Mouse (Mus musculus): ENCODE results near the gene 4930578C19Rik.
"Not testable (repeated sequence)": the region's sequence is repeated elsewhere in the genome, so short reads cannot be mapped to it uniquely, and the experiment has no call there.

The 4930578C19Rik gene

DNA sequence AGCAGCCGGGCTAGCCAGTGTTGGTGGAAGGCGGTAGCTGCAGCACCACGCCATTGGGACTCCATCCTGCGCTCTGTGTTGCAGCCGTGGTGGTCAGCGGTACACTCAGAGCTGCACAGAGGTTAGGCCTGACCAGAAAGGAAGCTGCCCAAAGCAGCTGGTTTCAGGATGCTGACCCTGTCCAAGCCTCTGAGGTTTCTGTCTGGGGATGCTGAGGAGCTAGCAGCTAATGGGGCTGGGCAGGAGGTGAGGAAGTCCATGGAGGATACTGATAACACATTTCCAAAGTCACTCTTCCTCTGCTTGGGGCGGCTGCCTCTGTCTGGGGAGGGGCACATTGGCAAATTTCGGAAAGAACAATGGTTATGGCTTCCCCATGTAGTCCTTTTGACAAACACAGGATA, at the start of gene 4930578C19Rik:
Gene 4930578C19Rik (minus strand): TSS at position 200 of the 404 bp plus-strand sequence.
- DNase-seq, result no peak

DNA sequence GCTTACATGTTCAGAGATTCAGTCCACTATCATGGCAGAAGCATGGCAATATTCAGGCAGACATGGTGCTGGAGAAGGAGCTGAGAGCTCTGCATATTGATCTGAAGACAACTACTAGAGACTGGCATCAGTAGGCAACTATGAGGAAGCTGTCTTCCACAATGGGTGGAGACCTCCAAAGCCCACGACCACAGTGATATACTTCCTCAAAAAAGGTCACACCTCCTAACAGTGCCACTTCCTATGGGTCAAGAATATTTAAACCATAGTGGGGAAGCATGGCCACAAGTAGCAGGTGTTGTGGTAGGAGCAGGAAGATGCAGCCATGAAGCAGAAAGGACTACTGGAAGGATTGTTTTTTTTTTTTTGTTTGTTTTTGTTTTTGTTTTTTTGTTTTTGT, 6.5 kb upstream of the 4930578C19Rik start:
- DNase-seq, result no peak

DNA sequence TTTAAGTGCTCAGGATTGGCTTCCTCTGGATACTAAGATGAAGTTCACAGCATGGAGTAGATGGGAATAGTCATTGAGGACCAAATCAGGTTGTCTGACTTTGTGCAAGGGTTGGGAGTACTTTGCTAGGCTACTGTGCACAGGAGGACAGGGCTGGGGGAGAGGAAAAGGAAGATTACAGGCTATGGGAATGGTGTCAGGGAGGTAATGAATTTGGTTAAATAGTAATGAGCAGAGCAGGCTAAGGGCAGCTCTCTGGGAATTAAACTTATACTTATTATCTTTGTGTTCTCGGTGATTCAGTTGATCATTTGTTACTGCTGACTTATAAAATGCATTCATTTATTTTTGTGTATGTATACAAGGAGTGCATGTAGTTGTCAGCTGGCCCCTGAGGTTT, 1.7 kb upstream of the 4930578C19Rik start:
- DNase-seq, result no peak

DNA sequence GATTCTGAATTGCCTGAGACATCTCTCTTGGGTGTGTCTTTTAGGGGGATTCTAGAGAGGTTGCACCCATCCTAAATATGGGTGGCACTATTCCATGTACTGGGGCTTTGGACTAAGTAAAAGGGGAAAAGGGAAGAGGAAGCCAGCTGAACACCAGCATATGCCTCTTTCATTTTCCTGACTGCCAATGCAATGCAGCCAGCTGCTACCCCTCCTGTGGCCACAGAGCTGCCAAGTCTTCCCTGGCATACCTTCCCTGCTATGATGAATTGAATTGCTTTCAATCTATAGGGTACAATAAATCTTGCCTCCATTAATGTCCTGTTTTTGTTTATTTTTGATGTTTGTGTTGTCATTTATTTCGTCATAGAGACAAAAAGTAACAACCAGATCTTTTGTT, 9.6 kb downstream of the 4930578C19Rik start:
- peak; percentile 8 for DNase-seq

DNA sequence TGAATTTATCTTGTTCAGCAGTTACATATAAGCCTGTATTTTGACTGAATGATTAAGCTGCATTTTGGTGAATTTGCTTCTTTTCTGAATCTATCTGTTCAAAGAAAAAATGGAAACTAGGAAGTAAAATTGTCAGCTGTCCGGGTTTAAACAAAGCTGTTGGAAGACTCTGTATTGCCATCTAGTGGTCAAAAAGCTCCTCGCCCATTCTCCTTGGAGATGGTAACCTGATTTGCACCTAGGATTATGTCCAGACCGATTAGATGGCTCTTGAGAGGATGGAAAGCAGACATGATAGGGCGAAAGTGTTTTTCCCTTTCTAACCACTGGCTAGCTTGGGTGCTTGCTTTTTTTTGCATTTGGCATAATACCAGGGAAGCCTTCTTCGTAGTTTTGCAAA, 19.1 kb downstream of the 4930578C19Rik start:
- DNase-seq, result peak; percentile 61

DNA sequence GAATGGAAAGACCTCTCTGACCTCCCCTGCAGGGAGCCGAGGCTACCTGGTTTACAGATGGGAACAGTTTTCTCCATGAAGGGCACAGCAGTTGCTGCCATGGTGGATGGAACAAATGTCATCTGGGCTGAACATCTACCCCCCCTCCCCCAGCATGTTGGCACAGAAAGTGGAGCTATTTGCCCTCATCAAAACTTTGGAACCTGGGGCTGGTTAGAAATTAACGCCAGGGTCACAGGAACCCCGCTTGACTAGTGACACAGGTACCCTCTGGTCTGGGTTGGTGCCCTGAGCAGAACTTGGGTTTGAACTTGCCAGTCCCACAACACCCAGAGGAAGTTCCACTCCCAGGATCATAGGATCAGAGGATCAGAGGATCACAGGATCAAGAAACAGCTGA, 35.7 kb downstream of the 4930578C19Rik start:
- DNase-seq, result no peak

DNA sequence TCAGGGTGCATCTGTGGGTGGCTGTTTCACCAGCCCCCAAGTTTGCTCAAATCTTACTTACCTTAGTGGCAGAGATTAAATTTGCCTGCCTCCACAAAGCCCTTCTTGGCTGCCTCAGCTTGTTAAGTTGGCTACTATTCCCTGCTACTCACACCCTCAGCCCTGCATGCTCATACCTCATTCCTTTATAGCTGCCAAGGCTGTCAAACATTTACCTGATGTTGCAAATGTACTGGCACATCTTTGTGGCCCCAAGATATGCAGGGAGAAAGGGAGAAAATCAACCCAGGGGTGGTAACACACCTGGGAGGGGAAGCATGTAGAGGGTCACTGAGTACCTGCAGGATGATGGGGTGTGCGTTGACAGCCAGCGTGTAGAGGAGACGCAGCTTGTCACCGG, 38.0 kb downstream of the 4930578C19Rik start:
- DNase-seq, result no peak

DNA sequence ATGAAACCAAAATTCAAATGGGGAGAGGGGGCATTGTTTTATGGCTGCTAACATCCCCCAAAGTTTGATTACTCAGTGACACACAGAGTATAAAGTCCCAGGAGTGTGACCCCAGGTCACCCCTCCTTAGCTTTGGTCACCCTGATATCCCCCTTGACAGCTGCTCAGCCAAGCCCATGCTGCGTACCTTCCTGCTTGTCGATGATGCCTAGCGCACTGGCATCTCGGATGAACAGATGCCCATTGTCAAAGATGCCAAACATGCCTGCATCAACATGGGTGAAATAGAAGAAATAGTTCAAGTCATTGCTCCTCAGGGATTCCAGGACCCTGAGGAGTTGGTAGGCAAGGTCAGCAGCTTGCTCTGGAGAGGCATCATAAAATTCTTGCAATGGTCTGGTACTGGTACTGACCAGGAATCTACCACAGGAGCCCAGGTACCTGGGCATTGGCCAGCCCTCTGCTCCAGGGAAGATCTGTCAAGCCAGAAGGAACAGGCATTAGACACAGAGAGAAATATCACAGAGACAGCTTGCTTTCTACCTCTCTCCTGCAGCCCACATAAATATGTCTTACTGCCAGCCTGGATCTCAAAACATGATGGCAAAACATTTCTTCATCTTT, 40.9 kb downstream of the 4930578C19Rik start:
- DNase-seq, result no peak

DNA sequence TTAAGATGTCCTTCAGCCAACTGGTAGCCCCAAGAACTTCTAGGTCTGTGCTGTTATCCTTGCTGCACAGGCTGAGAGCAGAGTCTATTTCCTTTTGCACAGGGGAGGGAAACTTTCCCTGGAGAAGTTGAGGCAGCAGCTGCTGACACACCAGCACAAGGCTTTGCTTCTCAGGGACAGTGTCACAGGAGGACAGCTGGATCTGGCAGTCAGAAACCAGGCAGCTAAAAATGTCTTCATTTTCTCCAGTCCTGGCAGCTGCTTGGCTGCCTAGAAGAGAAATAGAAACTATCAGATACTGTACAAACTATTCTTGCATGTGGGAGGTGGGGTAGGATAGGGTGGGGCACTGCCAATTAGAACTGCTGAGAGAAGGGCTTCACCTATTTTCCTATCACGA, 42.2 kb downstream of the 4930578C19Rik start:
- no peak for DNase-seq

DNA sequence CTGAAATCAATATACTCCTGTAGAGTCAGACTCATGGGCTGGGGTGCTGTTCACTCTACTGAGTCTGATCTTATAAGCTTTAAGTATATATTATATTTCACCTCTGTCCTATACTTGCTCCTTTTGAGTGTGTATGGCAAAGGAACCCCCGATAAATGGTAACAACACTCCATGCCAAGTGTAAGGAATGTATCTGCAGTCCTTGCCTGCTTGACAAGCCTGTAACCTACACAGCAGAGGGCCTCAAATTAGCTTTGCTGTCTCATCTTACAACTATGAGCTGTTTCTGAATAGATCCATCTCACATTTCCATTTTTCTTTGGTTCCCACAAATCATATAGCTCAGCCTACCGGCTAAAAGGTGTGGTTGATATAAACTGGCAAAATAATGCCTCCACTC, 46.6 kb downstream of the 4930578C19Rik start:
- no peak for DNase-seq

DNA sequence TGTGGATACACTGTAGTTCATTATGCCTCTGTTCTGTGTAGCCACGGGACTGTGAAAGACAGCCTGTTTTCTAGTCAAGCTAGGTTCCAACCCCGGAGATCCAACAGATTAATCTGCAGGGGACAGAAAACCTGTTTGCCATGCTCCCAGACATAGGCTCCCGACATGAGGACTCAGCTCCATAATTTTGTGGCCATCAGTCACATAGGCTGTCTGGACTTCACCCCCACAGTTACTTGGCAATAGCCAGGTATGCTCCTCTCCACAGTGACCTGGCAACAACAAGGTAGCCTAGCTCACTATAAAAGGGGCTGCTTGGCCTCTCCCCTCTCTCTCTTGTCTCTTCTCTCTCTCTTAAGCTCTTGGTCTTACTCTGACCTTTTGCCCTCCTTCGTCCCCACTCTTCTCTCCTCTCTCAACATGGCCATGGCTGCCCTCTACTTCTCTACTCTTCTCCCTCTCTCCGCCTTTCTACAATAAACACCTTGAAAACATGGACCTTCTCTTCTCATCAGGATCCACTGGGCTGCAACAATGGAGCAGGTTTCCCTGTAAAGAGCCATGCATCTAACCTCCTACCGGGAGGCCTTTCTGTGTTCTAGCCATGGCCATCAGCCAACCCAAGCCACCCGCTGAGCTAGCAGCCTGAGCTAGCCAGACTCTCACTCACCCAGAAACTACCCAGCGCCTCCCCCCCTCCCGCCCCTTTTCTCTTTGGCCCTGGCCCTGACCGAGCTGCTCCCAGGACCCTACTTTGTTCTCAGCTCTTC, 49.9 kb downstream of the 4930578C19Rik start:
- DNase-seq, result no peak

DNA sequence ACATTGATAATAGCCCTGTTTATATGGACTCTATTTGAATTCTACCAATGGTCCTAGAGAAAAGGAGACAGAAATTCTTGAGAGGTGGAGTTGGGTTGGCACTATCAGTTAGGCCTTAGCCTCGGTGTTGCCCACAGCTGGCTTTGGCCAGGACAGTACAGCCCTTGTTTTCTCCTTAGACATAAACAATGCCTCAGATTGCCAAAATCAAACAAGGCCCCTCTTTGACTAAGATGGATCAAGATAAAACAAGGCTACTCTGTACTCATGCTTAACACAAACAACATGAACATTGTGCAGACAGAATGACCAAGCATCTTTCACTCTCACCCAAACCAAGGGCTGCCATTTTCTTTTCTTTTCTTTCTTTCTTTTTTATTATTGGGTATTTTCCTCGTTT, 51.6 kb downstream of the 4930578C19Rik start:
- peak; percentile 61 for DNase-seq

DNA sequence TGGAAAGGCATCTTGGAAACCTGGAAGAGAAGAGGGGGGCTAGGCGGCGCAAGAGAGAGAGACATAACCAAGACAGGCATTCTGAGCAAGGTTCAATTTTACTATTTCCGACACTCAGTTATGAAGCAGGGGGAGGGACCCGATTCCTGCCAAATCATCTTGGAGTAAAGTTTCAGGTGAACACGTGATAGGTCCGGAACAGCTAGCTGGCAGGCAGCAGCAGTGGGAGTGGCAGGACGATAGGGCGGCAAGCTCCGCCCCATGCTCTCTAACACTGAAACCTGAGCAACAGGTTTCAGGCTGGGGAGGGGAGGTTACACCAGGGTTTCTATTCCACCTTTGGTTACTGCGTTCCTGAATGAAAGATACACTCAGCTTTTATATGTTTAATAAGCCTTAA, 58.9 kb downstream of the 4930578C19Rik start:
- DNase-seq, result no peak

DNA sequence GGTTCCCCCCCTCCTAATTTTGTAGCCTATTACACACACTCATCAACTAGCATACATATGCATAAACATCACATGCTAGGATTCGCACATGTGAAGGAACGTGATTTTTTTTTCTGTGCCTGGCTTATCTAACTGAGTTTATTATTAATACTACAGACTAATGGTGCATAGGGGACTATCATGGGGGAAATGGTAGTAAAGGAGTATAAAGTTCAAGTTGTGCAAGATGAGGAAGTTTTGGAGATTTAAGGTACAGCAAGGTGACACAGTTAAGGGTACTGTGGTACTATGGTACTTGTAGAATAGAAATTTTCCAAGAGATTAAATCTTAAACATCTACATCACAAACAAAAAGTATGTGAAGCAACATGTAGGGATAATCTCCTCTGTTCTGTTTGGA, 64.5 kb downstream of the 4930578C19Rik start:
- no peak for DNase-seq

DNA sequence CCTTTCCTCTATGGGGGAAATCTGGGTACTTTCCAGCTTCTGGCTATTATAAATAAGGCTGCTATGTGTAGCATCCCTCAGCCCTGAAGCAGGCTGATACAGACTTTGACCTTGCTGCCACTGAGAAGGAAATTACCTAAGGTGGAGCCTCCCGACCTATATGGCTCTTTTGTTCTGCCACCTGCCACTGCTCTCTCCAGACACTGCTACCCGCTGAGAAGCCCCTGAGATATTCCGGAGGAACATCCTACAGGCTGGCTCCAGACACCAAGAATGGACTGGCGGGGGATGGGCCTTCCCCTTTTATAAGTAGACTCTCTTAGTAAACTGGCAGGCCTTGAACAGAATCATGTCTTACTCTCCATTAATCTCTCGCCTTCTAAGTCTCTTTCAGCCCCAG, 77.0 kb downstream of the 4930578C19Rik start:
- not testable (repeated sequence) for DNase-seq

Measured in layer of hippocampus, adult 9-11 months (tissue).